Mouse (Mus musculus): ENCODE results near the gene Cntnap5c.
A peak's percentile ranks its signal among the peaks of the same experiment; 100 is the strongest.
"Not testable (repeated sequence)": the region's sequence is repeated elsewhere in the genome, so short reads cannot be mapped to it uniquely, and the experiment has no call there.

Cntnap5c gene

DNA sequence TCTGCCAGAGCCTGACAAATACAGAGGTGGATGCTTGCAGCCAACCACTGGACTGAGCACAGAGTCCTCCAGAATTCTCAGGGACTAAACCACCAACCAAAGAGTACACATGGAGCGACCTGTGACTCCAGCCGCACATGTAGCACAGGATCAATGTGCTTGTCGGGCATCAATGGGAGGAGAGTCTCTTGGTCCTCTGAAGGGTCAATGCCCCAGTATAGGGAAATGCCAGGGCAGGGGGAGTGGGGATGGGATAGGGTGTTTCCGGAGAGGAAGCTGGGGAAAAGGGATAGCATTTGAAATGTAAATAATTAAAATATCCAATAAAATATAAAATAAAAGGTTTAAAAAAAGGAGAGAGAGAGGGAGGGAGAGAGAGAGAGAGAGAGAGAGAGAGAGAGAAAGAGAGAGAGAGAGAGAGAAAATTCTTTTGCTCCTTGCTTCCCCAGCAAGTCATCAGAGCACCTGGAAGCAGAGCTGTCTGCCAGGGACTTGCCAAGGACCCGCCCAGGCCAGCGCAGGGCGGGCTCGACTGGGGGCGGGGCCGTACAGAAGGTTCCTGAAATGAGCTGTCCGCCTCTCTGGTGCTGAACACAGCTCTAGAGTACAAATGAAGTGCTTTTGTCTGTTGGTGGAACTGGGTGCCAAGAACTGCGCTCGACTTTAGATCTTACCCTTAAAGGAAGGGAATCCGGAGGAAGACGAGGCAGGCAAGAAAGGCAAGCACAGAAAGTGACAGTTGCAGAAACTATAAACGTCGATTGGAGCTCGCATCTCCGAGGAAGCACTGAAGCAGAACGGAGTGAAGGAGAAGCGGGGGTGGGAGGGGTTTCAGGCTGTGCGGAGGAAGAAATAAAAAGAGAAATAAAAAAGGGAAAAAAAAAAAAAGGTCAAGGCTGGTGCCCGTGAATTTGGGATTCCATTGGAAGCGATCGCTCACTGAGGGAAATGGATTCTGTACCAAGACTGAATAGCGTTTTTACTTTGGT is at the start of gene Cntnap5c:
Cntnap5c (plus strand) TSS at position 949 of the 989 bp plus-strand sequence.
- DNase-seq (ENCODE audit: low spot score in 2 of 2) = peak; percentile 19 to 60

GRCm38 (mm10) chr17:57742119-57742518 is 27.3 kb upstream of the Cntnap5c start, which contains the start of gene Gm21834:
Gene Gm21834 (minus strand): TSS chr17:57742219.
- DNase-seq (ENCODE audit: low spot score in 2 of 2) = no peak

- no peak for DNase-seq (ENCODE audit: low spot score in 2 of 2)
Measured at GRCm38 (mm10) chr17:57758033-57758432, 11.3 kb upstream of the Cntnap5c start.

DNA sequence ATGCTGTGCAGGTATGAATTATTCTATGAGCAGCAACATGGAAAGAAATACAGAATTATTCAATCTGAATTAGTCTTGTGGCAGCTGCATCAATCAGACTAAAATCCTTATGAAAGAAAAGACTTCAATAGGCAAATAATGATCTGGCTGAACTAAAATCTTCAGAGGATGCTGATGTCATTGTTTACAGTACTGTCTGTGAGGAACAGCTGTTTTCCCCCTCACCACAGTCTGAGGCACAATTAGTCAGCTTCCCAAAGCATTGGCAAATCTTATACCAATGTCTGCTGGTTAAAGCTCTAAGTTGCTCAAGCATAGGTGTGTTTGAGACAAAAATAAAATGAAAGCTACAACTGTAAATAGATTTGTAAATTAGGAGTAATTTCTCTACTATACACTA is 2.1 kb upstream of the Cntnap5c start:
- DNase-seq (ENCODE audit: low spot score in 2 of 2) = no peak

DNA sequence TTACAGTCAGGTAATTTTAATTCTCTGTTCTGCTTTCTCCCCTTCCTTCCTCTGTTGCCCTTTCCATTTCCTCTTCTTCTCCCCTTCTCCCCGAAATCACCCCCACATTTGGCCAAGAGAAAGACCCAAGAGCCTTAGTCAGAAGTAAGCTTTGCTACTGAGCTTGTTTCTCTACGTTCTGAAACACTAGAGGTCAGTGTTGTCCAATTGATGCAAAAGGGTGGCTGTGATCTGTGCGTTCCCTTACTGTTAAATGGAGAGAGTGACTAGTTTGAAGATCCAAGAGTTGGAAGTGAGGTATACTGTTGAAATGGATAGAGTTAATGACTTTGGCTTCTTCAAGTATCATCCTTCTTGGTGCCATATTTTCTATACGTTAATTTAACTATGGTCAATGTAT is 1.5 kb downstream of the Cntnap5c start:
- DNase-seq (ENCODE audit: low spot score in 2 of 2) = no peak

- no peak for DNase-seq (ENCODE audit: low spot score in 2 of 2)
Measured at GRCm38 (mm10) chr17:57788161-57788799, 18.9 kb downstream of the Cntnap5c start.

DNA sequence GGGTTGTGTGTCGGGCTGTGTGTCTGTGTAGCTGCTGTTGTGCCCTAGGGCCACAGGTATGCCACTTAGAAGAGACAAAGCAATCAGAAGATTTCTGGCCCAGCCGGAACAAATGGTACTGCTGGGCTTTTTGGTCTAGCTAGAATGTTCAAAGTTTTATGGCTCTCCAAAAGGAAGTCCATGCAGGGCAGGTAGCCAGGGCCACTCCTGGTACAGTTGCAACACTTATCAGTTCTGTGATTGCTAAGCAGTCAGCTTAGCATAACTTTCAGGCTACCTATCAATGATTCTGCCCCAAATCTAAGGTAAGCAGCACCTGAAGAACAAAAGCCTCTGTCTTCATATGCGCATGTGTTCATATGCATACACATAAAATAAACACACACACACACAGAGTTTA is 26.0 kb downstream of the Cntnap5c start:
- no peak for DNase-seq (ENCODE audit: low spot score in 2 of 2)

- no peak for DNase-seq (ENCODE audit: low spot score in 2 of 2)
Measured at GRCm38 (mm10) chr17:57796668-57797311, 27.4 kb downstream of the Cntnap5c start.

GRCm38 (mm10) chr17:57799414-57799985 is 30.1 kb downstream of the Cntnap5c start:
- no peak for DNase-seq (ENCODE audit: low spot score in 2 of 2)

DNA sequence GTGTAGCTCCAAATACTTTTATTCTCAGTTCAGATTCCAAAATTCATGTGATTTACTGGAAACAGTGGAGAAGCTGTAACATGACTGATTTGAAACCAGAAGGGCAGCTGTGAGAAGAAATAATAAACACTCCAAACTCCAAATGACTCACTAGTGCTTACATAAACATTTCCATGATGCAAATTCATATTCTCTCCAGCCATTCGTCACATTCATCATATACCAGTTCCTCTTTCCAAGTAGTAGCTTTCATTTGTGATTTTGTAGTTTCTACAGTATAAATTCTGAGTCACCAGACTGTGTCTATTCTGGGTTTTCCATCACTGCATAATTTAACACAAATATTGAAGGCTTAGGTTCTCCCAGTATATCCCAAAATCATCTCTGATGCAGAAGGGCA is 31.8 kb downstream of the Cntnap5c start:
- no peak for DNase-seq (ENCODE audit: low spot score in 2 of 2)

GRCm38 (mm10) chr17:57837090-57837971 is 68.0 kb downstream of the Cntnap5c start:
- no peak for DNase-seq (ENCODE audit: low spot score in 2 of 2)

- not testable (repeated sequence) for DNase-seq (ENCODE audit: low spot score in 2 of 2)
Measured at GRCm38 (mm10) chr17:57855811-57856210, 86.4 kb downstream of the Cntnap5c start.

DNA sequence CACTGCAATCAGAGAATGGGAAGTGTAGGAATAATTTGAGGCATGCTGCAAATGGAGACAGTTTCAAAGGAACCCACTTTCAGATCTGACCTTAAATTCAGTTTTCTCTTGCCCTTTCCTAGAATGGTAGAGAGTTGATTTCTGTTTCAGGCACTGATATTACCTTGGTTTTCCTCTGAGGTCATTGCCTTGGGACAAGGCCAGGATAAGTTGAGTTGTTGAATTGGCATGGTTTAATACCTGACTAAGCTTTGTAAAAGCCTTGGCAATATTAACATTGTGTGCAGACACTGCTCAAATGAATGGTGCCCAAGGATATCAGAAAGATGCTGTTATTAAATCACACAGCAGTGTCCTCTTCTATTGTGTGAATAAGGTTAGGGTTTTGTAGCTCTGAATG is 96.6 kb downstream of the Cntnap5c start:
- DNase-seq (ENCODE audit: low spot score in 2 of 2) = no peak

- DNase-seq (ENCODE audit: low spot score in 2 of 2) = no peak
Measured at GRCm38 (mm10) chr17:57887742-57888389, 118.5 kb downstream of the Cntnap5c start.

DNA sequence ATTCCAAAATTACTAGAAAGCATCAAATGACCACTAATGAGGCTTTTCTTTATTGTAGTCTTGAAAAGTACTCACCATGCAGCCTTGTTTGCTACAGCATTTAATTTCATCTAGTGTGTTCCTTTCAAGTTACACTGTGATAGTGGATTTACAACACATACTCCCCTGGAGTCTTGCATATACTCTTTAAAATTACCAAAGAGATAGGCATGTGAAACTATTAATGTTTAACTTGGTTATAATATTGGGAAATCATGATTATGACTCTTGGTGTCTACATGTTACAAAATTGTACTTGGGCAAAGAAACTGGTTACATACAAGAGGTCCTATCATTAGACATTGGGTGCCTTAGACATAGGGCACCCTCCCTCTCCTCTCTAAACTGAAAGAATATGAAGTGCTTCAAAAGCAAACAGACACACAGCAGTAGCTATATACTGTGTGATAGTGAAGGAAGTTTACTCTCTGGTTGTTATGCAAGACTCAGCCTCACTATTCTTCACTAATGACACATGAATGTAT is 142.5 kb downstream of the Cntnap5c start:
- no peak for DNase-seq (ENCODE audit: low spot score in 2 of 2)

- DNase-seq (ENCODE audit: low spot score in 2 of 2) = no peak
Measured at GRCm38 (mm10) chr17:57984230-57984629, 214.9 kb downstream of the Cntnap5c start.

GRCm38 (mm10) chr17:57988420-57988819 is 219.1 kb downstream of the Cntnap5c start:
- no peak for DNase-seq (ENCODE audit: low spot score in 2 of 2)

GRCm38 (mm10) chr17:57996461-57996860 is 227.1 kb downstream of the Cntnap5c start:
- DNase-seq (ENCODE audit: low spot score in 2 of 2) = no peak

- DNase-seq (ENCODE audit: low spot score in 2 of 2) = no peak
Measured at GRCm38 (mm10) chr17:57999080-57999479, 229.7 kb downstream of the Cntnap5c start.

DNA sequence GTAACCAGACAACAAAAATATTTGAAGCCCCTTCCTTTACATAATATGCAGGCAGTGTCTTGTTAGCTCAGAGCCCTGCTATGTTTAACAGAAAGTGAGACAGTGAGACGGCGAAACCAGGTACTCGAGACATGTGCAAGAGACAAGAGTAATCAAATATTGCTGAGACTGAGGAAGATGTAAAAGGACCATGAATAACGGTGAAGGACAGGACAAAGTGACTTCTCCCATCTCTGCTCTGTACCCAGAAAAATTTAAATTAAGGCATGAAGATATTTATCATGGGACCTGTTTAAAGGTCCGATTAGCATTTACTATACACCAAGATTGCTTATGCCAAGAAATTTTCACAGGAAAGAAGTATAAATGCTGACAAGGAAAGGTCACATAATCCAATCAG is 233.5 kb downstream of the Cntnap5c start:
- DNase-seq (ENCODE audit: low spot score in 2 of 2) = no peak
